Mouse (Mus musculus) liver, embryonic 14.5 days (tissue): ENCODE results near the gene Sema3a. TPM values are rescaled to one million over a fixed set of nuclear protein-coding genes. Genes with fewer than 3 reads are reported as not detected.

ENCODE experiments used
- ATAC-seq: fragments of 200-750 bp; cut with Nextera tagmentation; 2 replicates; pipeline ENCODE4 v1.8.0; 2017; ENCODE audit warnings: moderate number of reproducible peaks, mild to moderate bottlenecking, moderate library complexity; ENCODE audit not compliant: insufficient read depth
- DNase-seq, 3 experiments: peaks; one replicate each; pipeline ENCODE4 v3.0.0-alpha.2; 2012 to 2013; ENCODE audit warnings: low read depth in 3 of 3, low spot score in 3 of 3
- H3K27ac ChIP-seq: fragments of 300-500 bp; sonication (generic); 2 replicates; pipeline ENCODE4 v1.5.1; 2014; ENCODE audit warnings: moderate library complexity, mild to moderate bottlenecking, control low read depth, inconsistent platforms
- H3K27me3 ChIP-seq: fragments of 300-500 bp; sonication (generic); 2 replicates; pipeline ENCODE4 v1.6.1; 2014; ENCODE audit warnings: mild to moderate bottlenecking, low read length, moderate library complexity; ENCODE audit not compliant: control insufficient read depth, insufficient read depth
- H3K36me3 ChIP-seq: fragments of 300-500 bp; sonication (generic); replicated peaks from 2 replicates; pipeline ENCODE4 v1.6.1; 2014; ENCODE audit warnings: low read depth; ENCODE audit not compliant: control insufficient read depth, insufficient read depth
- H3K4me1 ChIP-seq, 2 experiments: fragments of 200-500 bp in 1 of 2; fragments of 300-500 bp in 1 of 2; sonication (generic) in 1 of 2; replicated peaks; 2 replicates each; pipeline ENCODE4 v1.6.1; 2012 to 2014; ENCODE audit warnings: antibody characterized with exemption in 1 of 2, inconsistent platforms in 1 of 2, low read length in 1 of 2; ENCODE audit not compliant: control insufficient read depth in 2 of 2, insufficient read depth in 2 of 2
- H3K4me2 ChIP-seq: fragments of 300-500 bp; sonication (generic); 2 replicates; pipeline ENCODE4 v1.6.1; 2014; ENCODE audit warnings: low read depth, mild to moderate bottlenecking, control low read depth, moderate library complexity
- H3K4me3 ChIP-seq, 2 experiments: fragments of 200-500 bp in 1 of 2; fragments of 300-500 bp in 1 of 2; sonication (generic) in 1 of 2; 2 replicates each; pipeline ENCODE4 v1.5.1; 2012 to 2014; ENCODE audit warnings: low read depth in 2 of 2, low read length in 2 of 2, mild to moderate bottlenecking in 2 of 2, control low read depth in 1 of 2, inconsistent platforms in 1 of 2, moderate library complexity in 1 of 2; ENCODE audit not compliant: insufficient read depth in 1 of 2
- H3K9ac ChIP-seq: fragments of 300-500 bp; sonication (generic); replicated peaks from 2 replicates; pipeline ENCODE4 v1.6.1; 2014; ENCODE audit warnings: mild to moderate bottlenecking, control low read depth, moderate library complexity
- H3K9me3 ChIP-seq: fragments of 300-500 bp; sonication (generic); 2 replicates; pipeline ENCODE4 v1.6.1; 2016; ENCODE audit warnings: low read length, mixed read lengths; ENCODE audit not compliant: control insufficient read depth
- CTCF ChIP-seq: IDR thresholded peaks from 2 replicates; pipeline ENCODE4 v1.5.1; 2016; ENCODE audit warnings: antibody characterized with exemption, low read depth, control low read depth
- EP300 ChIP-seq: IDR thresholded peaks from 2 replicates; pipeline ENCODE4 v1.6.1; 2016; ENCODE audit warnings: antibody characterized with exemption, low read depth
- WGBS: fragments of 180-500 bp; shearing (Covaris S2); extraction: QIAGEN DNeasy Blood & Tissue Kit; methylation state at CpG from one replicate; pipeline ENCODE4 v1.1.7; 2014; ENCODE audit not compliant: insufficient replicate concordance; 5-methylcytosine and 5-hydroxymethylcytosine counted together
- polyA plus RNA-seq, 2 experiments: library from polyadenylated mRNA; depleted of rRNA in 1 of 2; stranded (reverse) in 1 of 2; unstranded in 1 of 2; fragments of >200 nt; fragmentation: Nextera tagmentation in 1 of 2; extraction: Ambion mirVana in 1 of 2; gene quantifications; 2 replicates each; pipeline versions ENCODE4 v1.2.1 to v1.2.3; 2012 to 2014

The Sema3a gene
- polyA plus RNA-seq, 2 experiments = 1.0 to 2.4 TPM

GRCm38 (mm10) chr5:13347068-13347467 is 221.9 kb downstream of the Sema3a start:
- Histone ChIP-seq H3K4me2 (no peak overlapping the region), H3K27me3 (no peaks in the 10 kb centered on the region), H3K4me1 (no peaks in the 10 kb centered on the region), H3K4me3 (no peak overlapping the region), H3K9ac (no peak overlapping the region), H3K9me3 (no peaks in the 10 kb centered on the region), H3K36me3 (no peaks in the 10 kb centered on the region), H3K27ac (no peak overlapping the region)
- DNase-seq (no peak), ATAC-seq (no peak)
- WGBS = 67% methylated on average over 4 of the region's 4 CpGs
- TF ChIP-seq CTCF = no peak
- no peak for TF ChIP-seq EP300

- Histone ChIP-seq H3K27ac (no peak overlapping the region), H3K9me3 (no peaks in the 10 kb centered on the region), H3K4me3 (no peak overlapping the region), H3K4me1 (no peaks in the 10 kb centered on the region), H3K4me2 (no peak overlapping the region), H3K36me3 (no peaks in the 10 kb centered on the region), H3K9ac (no peak overlapping the region), H3K27me3 (no peaks in the 10 kb centered on the region)
- WGBS = 42% methylated on average over 4 of the region's 4 CpGs
- ATAC-seq = no peak
- no peak for DNase-seq
- no peak for TF ChIP-seq EP300
- TF ChIP-seq CTCF = no peak
These were observed 226.4 kb downstream of the Sema3a start for GRCm38 (mm10) chr5:13351611-13352010.

GRCm38 (mm10) chr5:13352995-13353394 is 227.8 kb downstream of the Sema3a start:
- Histone ChIP-seq H3K27ac (no peak overlapping the region), H3K27me3 (no peaks in the 10 kb centered on the region), H3K9me3 (no peaks in the 10 kb centered on the region), H3K36me3 (no peaks in the 10 kb centered on the region), H3K9ac (no peak overlapping the region), H3K4me1 (no peaks in the 10 kb centered on the region), H3K4me2 (no peak overlapping the region), H3K4me3 (no peak overlapping the region)
- TF ChIP-seq CTCF = no peak
- TF ChIP-seq EP300 = no peak
- no peak for ATAC-seq
- 45% methylated on average over 1 of the region's 1 CpGs for WGBS
- no peak for DNase-seq

- H3K36me3 ChIP-seq = no peaks in the 10 kb centered on the region
These were observed 228.3 kb downstream of the Sema3a start for GRCm38 (mm10) chr5:13353539-13353938.

GRCm38 (mm10) chr5:13354913-13355312 is 229.7 kb downstream of the Sema3a start:
- TF ChIP-seq CTCF = no peak
- no peak for TF ChIP-seq EP300
- no peaks in the 10 kb centered on the region for H3K9me3 ChIP-seq
- H3K4me1 ChIP-seq = no peaks in the 10 kb centered on the region
- no peak overlapping the region for H3K27ac ChIP-seq
- no peak for ATAC-seq
- no peak overlapping the region for H3K9ac ChIP-seq
- H3K27me3 ChIP-seq = no peaks in the 10 kb centered on the region
- DNase-seq = no peak
- no peaks in the 10 kb centered on the region for H3K36me3 ChIP-seq
- no peak overlapping the region for H3K4me3 ChIP-seq
- 57% methylated on average over 1 of the region's 1 CpGs for WGBS
- no peak overlapping the region for H3K4me2 ChIP-seq

More at GRCm38 (mm10) chr5:13353539-13353938, 228.3 kb downstream of the Sema3a start:
- Histone ChIP-seq H3K4me3 (no peak overlapping the region), H3K4me2 (no peak overlapping the region), H3K9ac (no peak overlapping the region), H3K27ac (no peak overlapping the region), H3K9me3 (no peaks in the 10 kb centered on the region), H3K4me1 (no peaks in the 10 kb centered on the region), H3K27me3 (no peaks in the 10 kb centered on the region)
- 58% methylated on average over 1 of the region's 1 CpGs for WGBS
- no peak for DNase-seq
- TF ChIP-seq EP300 (no peak), CTCF (no peak)
- no peak for ATAC-seq

GRCm38 (mm10) chr5:13358770-13359169 is 233.6 kb downstream of the Sema3a start:
- TF ChIP-seq CTCF (no peak), EP300 (no peak)
- DNase-seq (no peak), ATAC-seq (no peak)
- no peak overlapping the region for H3K4me2 ChIP-seq
- H3K9ac ChIP-seq = no peak overlapping the region
- no peaks in the 10 kb centered on the region for H3K9me3 ChIP-seq
- H3K36me3 ChIP-seq = no peaks in the 10 kb centered on the region
- WGBS = 19% methylated on average over 4 of the region's 4 CpGs
- H3K27ac ChIP-seq = no peak overlapping the region
- H3K4me1 ChIP-seq = no peaks in the 10 kb centered on the region
- no peak overlapping the region for H3K4me3 ChIP-seq
- no peaks in the 10 kb centered on the region for H3K27me3 ChIP-seq
